Mouse (Mus musculus) embryo, embryonic 10 days (tissue): ENCODE measurements at regions not wholly inside any gene's neighbourhood (a gene's known extent, or its start where the extent isn't known, plus 50 kb on each side); places are given as distances from the start of the nearest gene placed in this dataset.
"Not testable (repeated sequence)": the region's sequence is repeated elsewhere in the genome, so short reads cannot be mapped to it uniquely, and the experiment has no call there.

Experiments used
- DNase-seq: peaks from one replicate; pipeline ENCODE4 v3.0.0-alpha.2; 2015; ENCODE audit warnings: low spot score

- DNase-seq = not testable (repeated sequence)
These were observed 69.0 kb upstream of the Cpsf6 start for GRCm38 (mm10) chr10:117448783-117449182.

- DNase-seq = no peak
These were observed 67.8 kb upstream of the Cpsf6 start for GRCm38 (mm10) chr10:117447626-117448025.

GRCm38 (mm10) chr10:117447206-117447605, 67.4 kb upstream of the Cpsf6 start:
- DNase-seq = no peak

GRCm38 (mm10) chr10:117446776-117447175, 67.0 kb upstream of the Cpsf6 start:
- DNase-seq = no peak

- no peak for DNase-seq
These were observed 66.1 kb upstream of the Cpsf6 start for GRCm38 (mm10) chr10:117445801-117446490.

- no peak for DNase-seq
These were observed 65.5 kb upstream of the Cpsf6 start for GRCm38 (mm10) chr10:117445181-117445790.

- DNase-seq = no peak
These were observed 64.9 kb upstream of the Cpsf6 start for GRCm38 (mm10) chr10:117444761-117445160.

- DNase-seq = no peak
These were observed 63.9 kb upstream of the Cpsf6 start for GRCm38 (mm10) chr10:117443426-117444350.

DNA sequence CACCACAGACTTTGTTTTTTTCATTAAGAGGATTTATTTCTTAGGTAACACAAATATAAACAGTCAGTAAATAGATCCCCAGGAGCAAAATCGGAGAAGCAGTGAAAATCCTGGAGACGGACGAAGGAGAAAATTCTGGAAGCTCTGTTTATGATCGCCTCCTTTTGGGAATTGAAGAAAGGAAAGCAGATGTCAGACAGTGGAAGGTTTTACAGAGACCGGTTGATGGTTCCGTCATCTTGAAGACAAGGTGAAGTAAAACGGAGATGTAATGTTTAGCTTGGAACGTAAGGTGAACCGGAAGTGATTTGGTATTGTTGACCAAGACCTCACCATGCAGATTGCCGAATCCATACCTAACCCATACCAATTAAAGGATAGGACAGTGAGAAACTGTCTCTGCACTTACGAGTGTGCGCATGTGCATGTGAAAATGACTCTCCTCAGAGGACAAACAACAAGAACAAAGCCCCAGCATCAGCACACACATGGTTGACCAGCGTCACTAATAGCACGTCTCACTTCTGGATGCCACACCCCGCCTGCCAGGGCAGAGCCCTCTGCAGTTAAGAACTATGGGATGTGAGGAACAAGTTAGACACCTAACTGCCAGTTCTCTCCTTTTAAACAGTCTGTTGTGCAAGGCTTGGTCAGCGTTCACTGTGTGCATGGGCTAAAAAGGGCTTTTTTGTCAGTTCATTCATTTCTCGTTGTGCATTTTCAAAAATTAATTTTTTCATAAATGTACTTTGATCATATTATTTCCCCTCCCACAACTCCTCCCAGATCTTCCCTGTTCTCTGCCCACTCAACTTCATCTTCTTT, 62.4 kb upstream of the Cpsf6 start:
- no peak for DNase-seq

GRCm38 (mm10) chr10:117441121-117441978, 61.5 kb upstream of the Cpsf6 start:
- peak; percentile 41 for DNase-seq

DNA sequence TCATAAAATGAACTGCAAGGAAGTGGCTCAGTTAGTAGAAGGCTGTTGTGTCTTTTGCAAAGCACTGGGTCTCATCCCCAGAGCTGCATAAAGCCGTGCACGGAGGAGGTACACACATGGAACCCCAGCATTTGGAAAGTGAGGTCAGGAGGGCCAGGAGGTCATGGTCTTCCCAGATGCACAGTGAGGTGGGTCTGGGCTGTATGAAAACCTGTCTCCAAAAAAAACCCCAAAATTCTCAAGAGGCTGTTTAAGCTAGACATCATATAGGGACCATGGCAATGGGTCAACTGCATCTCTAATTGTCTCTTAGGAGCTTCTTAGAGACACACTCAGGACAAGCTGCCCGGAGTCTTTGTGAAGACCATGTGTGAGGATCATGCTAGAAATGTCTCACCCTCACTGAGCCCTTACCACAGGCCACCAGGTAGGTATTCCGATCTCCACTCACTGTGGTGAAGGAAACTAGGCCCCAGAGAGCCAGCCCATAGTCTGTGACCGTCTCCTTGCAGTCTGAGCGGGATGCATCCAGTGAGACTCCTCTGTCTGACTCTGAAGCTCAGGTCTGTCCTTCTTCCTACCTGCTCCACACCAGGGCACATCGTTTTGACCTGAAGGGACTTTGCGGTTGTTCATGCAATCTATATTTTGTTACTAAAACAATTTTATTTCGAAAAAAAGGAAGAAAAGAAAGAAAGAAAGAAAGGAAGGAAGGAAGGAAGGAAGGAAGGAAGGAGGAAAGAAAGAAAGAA, 60.6 kb upstream of the Cpsf6 start:
- no peak for DNase-seq

GRCm38 (mm10) chr10:117439206-117440110, 59.6 kb upstream of the Cpsf6 start:
- DNase-seq = no peak

GRCm38 (mm10) chr10:117438614-117439193, 58.9 kb upstream of the Cpsf6 start:
- no peak for DNase-seq

DNA sequence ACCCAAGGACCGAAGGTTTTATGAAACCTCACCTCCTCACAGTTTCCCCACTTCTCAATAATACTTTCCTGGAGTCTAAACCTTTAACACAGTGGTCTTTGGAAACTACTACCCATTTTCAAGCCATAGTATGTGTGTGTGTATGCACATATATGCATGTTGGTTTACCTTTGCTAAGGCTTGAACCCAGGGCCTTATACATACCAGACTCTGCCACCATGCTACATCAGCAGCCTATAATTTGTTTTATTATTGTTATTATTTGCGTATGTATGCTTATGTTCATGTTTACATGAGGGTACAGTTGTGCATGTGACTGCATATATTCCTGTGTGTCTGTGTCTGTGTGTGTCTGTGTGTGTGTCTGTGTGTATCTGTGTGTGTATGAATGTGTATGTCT, 58.2 kb upstream of the Cpsf6 start:
- DNase-seq = no peak

- DNase-seq = peak; percentile 82
These were observed 57.3 kb upstream of the Cpsf6 start for GRCm38 (mm10) chr10:117436875-117437715.

DNA sequence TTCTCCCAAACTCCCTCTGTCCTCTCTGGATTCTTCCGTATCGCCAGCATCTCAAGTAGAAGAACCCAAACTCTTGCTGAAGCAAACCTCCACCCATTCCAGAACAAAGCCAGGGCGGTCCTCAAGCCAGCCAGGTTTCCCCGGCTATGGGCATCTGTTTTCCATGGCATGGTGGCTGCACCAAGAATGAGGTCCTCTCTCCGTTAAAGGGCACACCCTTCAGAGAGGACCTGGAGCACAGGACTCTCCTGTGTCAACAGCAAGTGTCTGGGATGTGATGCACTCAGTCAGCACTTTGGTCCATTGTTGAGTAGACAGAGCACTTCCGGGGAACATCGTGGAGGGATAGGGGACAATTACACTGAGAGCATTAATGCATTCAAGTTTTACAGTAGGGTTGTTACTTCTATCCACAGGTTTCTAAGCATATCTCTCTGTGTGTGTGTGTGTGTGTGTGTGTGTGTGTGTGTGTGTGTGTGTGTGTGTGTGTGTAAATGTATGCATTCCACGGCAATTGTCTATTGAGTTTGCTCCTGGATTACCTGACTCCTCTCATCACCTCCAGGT, 56.6 kb upstream of the Cpsf6 start:
- no peak for DNase-seq

GRCm38 (mm10) chr10:117435734-117436121, 55.9 kb upstream of the Cpsf6 start:
- no peak for DNase-seq
